Mouse (Mus musculus) liver, embryonic 14.5 days (tissue): ENCODE results near the gene H2afy.

ENCODE experiments used
- CTCF ChIP-seq: IDR thresholded peaks from 2 replicates; pipeline ENCODE4 v1.5.1; 2016; ENCODE audit warnings: antibody characterized with exemption, low read depth, control low read depth
- EP300 ChIP-seq: IDR thresholded peaks from 2 replicates; pipeline ENCODE4 v1.6.1; 2016; ENCODE audit warnings: antibody characterized with exemption, low read depth

- TF ChIP-seq CTCF: no peak
- no peak for TF ChIP-seq EP300
Measured at GRCm38 (mm10) chr13:56129578-56129977, 6.6 kb downstream of the H2afy start.
